Mouse (Mus musculus) liver, embryonic 16.5 days (tissue): ENCODE data around the gene Galnt18. TPM values are rescaled to one million over a fixed set of nuclear protein-coding genes. Genes with fewer than 3 reads are reported as not detected.

Experiments used
- ATAC-seq: fragments of 200-750 bp; cut with Nextera tagmentation; 2 replicates; pipeline ENCODE4 v1.8.0; 2017; ENCODE audit warnings: low read depth, mild to moderate bottlenecking, moderate number of reproducible peaks, moderate library complexity
- H3K27ac ChIP-seq: fragments of 300-500 bp; sonication (generic); 2 replicates; pipeline ENCODE4 v1.5.1; 2014; ENCODE audit warnings: mild to moderate bottlenecking, low read length
- H3K27me3 ChIP-seq: fragments of 300-500 bp; sonication (generic); 2 replicates; pipeline ENCODE4 v1.6.1; 2014; ENCODE audit warnings: low read depth, low read length, mixed read lengths; ENCODE audit not compliant: control insufficient read depth, insufficient read depth
- H3K36me3 ChIP-seq: fragments of 300-500 bp; sonication (generic); 2 replicates; pipeline ENCODE4 v1.6.1; 2014; ENCODE audit warnings: mild to moderate bottlenecking; ENCODE audit not compliant: control insufficient read depth, insufficient read depth
- H3K4me1 ChIP-seq: fragments of 300-500 bp; sonication (generic); 2 replicates; pipeline ENCODE4 v1.6.1; 2014; ENCODE audit warnings: low read depth, low read length, mixed read lengths; ENCODE audit not compliant: control insufficient read depth
- H3K4me2 ChIP-seq: fragments of 300-500 bp; sonication (generic); 2 replicates; pipeline ENCODE4 v1.6.1; 2014; ENCODE audit warnings: low read depth, low read length, mixed read lengths
- H3K4me3 ChIP-seq: fragments of 300-500 bp; sonication (generic); 2 replicates; pipeline ENCODE4 v1.5.1; 2014; ENCODE audit warnings: low read depth, mild to moderate bottlenecking, low read length
- H3K9ac ChIP-seq: fragments of 300-500 bp; sonication (generic); 2 replicates; pipeline ENCODE4 v1.6.1; 2014; ENCODE audit warnings: low read depth, low read length
- H3K9me3 ChIP-seq: fragments of 300-500 bp; sonication (generic); replicated peaks from 2 replicates; pipeline ENCODE4 v1.6.1; 2016; ENCODE audit warnings: low read length; ENCODE audit not compliant: control insufficient read depth
- WGBS: fragments of 180-500 bp; shearing (Covaris S2); extraction: QIAGEN DNeasy Blood & Tissue Kit; methylation state at CpG from one replicate; pipeline ENCODE4 v1.1.7; 2014; ENCODE audit not compliant: insufficient replicate concordance; 5-methylcytosine and 5-hydroxymethylcytosine counted together
- polyA plus RNA-seq: library from polyadenylated mRNA; unstranded; fragments of >200 nt; fragmentation: Nextera tagmentation; extraction: Ambion mirVana; gene quantifications from 2 replicates; pipeline ENCODE4 v1.2.1, GENCODE M21; 2015

Galnt18 gene
- polyA plus RNA-seq, 1 experiment from 2014 or later = 2.2 TPM

- 28% methylated on average over 1 of the region's 1 CpGs for WGBS
- ATAC-seq = no peak
- H3K27me3 ChIP-seq = no peaks in the 10 kb centered on the region
Measured at GRCm38 (mm10) chr7:111516882-111517281, 262.9 kb downstream of the Galnt18 start.

GRCm38 (mm10) chr7:111515471-111515870 is 264.3 kb downstream of the Galnt18 start:
- H3K27ac ChIP-seq = no peak overlapping the region
- no peak overlapping the region for H3K4me2 ChIP-seq
- no peak overlapping the region for H3K4me3 ChIP-seq
- H3K36me3 ChIP-seq = no peaks in the 10 kb centered on the region
- H3K27me3 ChIP-seq = no peaks in the 10 kb centered on the region
- no peaks in the 10 kb centered on the region for H3K4me1 ChIP-seq
- WGBS = 79% methylated on average over 2 of the region's 2 CpGs
- no peaks in the 10 kb centered on the region for H3K9me3 ChIP-seq
- no peak overlapping the region for H3K9ac ChIP-seq
- no peak for ATAC-seq

More at GRCm38 (mm10) chr7:111516882-111517281, 262.9 kb downstream of the Galnt18 start:
- Histone ChIP-seq H3K36me3 (no peaks in the 10 kb centered on the region), H3K4me3 (no peak overlapping the region), H3K27ac (no peak overlapping the region), H3K4me2 (no peak overlapping the region), H3K4me1 (no peaks in the 10 kb centered on the region), H3K9me3 (no peaks in the 10 kb centered on the region), H3K9ac (no peak overlapping the region)

GRCm38 (mm10) chr7:111509167-111509854 is 270.5 kb downstream of the Galnt18 start:
- Histone ChIP-seq H3K36me3 (no peaks in the 10 kb centered on the region), H3K9me3 (no peaks in the 10 kb centered on the region), H3K27me3 (no peaks in the 10 kb centered on the region), H3K4me2 (no peak overlapping the region), H3K9ac (no peak overlapping the region), H3K4me1 (no peaks in the 10 kb centered on the region), H3K4me3 (no peak overlapping the region), H3K27ac (no peak overlapping the region)
- 46% methylated on average over 2 of the region's 2 CpGs for WGBS
- ATAC-seq = no peak

DNA sequence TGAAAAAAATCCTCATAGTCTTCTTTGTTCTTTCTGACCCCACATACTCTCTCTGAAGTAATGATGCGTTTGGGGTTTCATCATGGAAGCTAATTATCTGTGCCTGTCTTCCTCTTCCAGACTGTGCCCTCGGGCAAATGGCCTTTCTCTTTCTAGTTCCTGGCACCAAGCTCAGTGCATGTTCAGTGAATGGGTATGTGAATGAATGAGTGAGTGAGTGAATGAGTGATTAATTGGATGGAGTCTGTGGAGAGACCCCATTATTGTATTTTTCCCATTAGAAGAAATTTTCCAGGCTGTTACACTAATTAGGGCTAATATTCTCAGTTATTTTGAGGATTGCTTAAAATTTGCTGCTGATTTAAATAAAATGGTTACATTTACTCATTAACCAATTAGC is 279.2 kb downstream of the Galnt18 start:
- H3K36me3 ChIP-seq = no peaks in the 10 kb centered on the region
- H3K4me2 ChIP-seq = no peak overlapping the region
- no peaks in the 10 kb centered on the region for H3K27me3 ChIP-seq
- no peak for ATAC-seq
- H3K27ac ChIP-seq = no peak overlapping the region
- H3K4me1 ChIP-seq = no peaks in the 10 kb centered on the region
- 56% methylated on average over 2 of the region's 2 CpGs for WGBS
- H3K4me3 ChIP-seq = no peak overlapping the region
- no peak overlapping the region for H3K9ac ChIP-seq
- H3K9me3 ChIP-seq = no peaks in the 10 kb centered on the region

GRCm38 (mm10) chr7:111499255-111499790 is 280.5 kb downstream of the Galnt18 start:
- Histone ChIP-seq H3K4me3 (no peak overlapping the region), H3K27ac (no peak overlapping the region), H3K9me3 (no peaks in the 10 kb centered on the region), H3K36me3 (no peaks in the 10 kb centered on the region), H3K27me3 (no peaks in the 10 kb centered on the region), H3K4me1 (no peaks in the 10 kb centered on the region), H3K4me2 (no peak overlapping the region), H3K9ac (no peak overlapping the region)
- WGBS = 22% methylated on average over 2 of the region's 2 CpGs
- no peak for ATAC-seq

DNA sequence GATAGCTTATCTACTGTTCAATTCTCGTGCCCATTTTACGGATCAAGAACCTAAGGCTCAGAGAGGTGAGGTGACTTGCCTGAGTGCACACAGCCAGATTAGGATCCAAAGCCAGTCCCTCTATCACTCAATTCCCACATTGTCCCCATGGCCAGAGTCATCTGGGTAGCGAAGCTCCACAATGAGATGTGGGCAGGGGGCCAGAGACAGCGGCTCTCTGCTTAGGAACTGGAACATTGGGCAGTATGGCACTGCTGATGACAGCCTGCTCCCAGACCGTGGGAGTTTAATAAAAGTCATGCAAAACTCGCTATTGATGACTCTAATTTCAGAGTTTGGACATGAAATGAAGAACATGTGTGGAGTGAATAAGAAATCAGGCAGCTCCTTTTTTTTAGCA is 282.6 kb downstream of the Galnt18 start:
- Histone ChIP-seq H3K27ac (no peak overlapping the region), H3K9ac (no peak overlapping the region), H3K36me3 (no peaks in the 10 kb centered on the region), H3K9me3 (no peaks in the 10 kb centered on the region), H3K4me2 (no peak overlapping the region), H3K4me1 (no peaks in the 10 kb centered on the region), H3K27me3 (no peaks in the 10 kb centered on the region), H3K4me3 (no peak overlapping the region)
- 62% methylated on average over 6 of the region's 6 CpGs for WGBS
- no peak for ATAC-seq

DNA sequence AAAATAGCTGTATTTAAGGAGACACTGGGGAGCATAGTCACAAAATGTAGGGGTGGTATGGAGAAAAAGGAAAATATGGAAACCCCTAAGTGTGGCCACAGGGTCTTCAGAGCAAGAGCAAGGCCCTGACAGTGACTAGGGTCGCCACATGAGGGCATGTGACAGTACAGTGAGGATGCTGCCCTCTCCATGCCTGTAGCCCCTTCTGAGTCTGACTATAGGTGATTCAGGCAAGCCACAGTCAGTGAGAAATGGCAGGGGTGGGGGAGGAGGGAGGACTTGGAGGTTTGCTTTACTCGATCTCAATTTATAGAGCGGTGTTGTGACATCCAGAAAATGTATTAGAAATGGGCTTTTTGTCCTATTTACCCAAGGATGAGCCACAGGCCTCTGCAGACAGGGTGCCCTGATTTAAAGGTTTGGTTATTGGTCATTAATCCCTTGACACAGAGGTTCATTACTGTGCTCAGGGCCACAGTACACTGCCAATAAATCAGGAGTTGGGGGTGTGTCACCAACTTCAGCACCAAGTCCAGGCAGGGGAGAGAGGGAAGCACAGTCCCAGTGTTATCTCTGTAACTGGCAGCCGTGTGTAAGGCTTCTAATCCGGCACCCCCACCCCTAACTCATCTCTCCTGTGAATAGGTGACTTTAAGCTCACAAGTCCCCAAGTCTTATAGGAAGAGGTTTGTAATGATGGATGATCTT is 287.4 kb downstream of the Galnt18 start:
- no peaks in the 10 kb centered on the region for H3K36me3 ChIP-seq
- 40% methylated on average over 5 of the region's 5 CpGs for WGBS
- ATAC-seq = no peak

GRCm38 (mm10) chr7:111491566-111491965 is 288.2 kb downstream of the Galnt18 start:
- WGBS = 60% methylated on average over 2 of the region's 2 CpGs
- H3K4me1 ChIP-seq = no peaks in the 10 kb centered on the region
- no peak overlapping the region for H3K27ac ChIP-seq
- no peaks in the 10 kb centered on the region for H3K36me3 ChIP-seq
- no peak overlapping the region for H3K9ac ChIP-seq
- H3K4me3 ChIP-seq = no peak overlapping the region
- no peaks in the 10 kb centered on the region for H3K9me3 ChIP-seq
- H3K27me3 ChIP-seq = no peaks in the 10 kb centered on the region
- no peak overlapping the region for H3K4me2 ChIP-seq
- ATAC-seq = no peak

More for the DNA sequence above, 287.4 kb downstream of the Galnt18 start:
- Histone ChIP-seq H3K4me2 (no peak overlapping the region), H3K9ac (no peak overlapping the region), H3K4me3 (no peak overlapping the region), H3K9me3 (no peaks in the 10 kb centered on the region), H3K4me1 (no peaks in the 10 kb centered on the region), H3K27ac (no peak overlapping the region), H3K27me3 (no peaks in the 10 kb centered on the region)

DNA sequence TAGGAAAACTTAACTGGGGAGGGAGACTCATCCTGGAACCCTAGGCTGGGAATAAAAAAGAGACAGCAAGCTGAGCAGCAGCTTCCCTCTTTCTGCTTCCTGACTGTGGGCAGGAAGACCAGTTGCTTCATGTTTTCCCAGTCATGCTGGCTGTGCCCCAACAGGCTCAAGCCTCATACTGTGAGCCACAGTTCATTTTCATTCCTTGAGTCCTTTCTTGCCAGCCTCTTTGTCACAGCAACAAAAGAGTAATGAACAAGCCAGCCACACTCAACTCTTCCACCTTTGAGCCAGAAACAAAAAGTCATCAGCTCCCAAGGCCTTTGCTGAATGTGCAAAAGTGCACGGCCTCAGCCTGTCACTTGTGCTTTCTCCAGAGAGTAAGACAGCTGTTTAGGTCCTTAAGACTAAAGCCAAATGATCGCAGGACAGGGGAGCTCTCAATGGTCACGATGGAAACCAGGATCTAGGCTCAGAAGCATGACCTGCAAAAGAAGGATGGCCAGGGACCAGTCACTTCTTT is 292.9 kb downstream of the Galnt18 start:
- H3K27me3 ChIP-seq = no peaks in the 10 kb centered on the region
- ATAC-seq = no peak
- H3K9ac ChIP-seq = no peak overlapping the region
- H3K36me3 ChIP-seq = no peaks in the 10 kb centered on the region
- no peak overlapping the region for H3K4me2 ChIP-seq
- no peaks in the 10 kb centered on the region for H3K4me1 ChIP-seq
- no peak overlapping the region for H3K4me3 ChIP-seq
- no peak overlapping the region for H3K27ac ChIP-seq
- WGBS = 46% methylated on average over 3 of the region's 3 CpGs
- no peaks in the 10 kb centered on the region for H3K9me3 ChIP-seq
